Mouse (Mus musculus): ENCODE measurements around the gene Clca3a2. TPM values are rescaled to one million over a fixed set of nuclear protein-coding genes. Genes with fewer than 3 reads are reported as not detected.
"Not testable (repeated sequence)": the region's sequence is repeated elsewhere in the genome, so short reads cannot be mapped to it uniquely, and the experiment has no call there.

Clca3a2 gene
- total and polyA plus RNA-seq, 3 experiments = 0.08 to 1.5 TPM; not detected in 1

GRCm38 (mm10) chr3:144760592-144761309 lies 58.5 kb downstream of the Clca3a2 start, which contains the start of gene Clca3a1 (continued):
- TF ChIP-seq CTCF (IDR thresholded peaks at IDR 0.05 in 2 of 3, conservative IDR thresholded peaks at IDR 0.05 in 1 of 3; ENCODE audit: control insufficient read depth in 1 of 3, insufficient read depth in 1 of 3, low read depth in 2 of 3, low read length in 3 of 3, poor library complexity in 1 of 3, severe bottlenecking in 1 of 3) (no peak), POLR2A (IDR thresholded peaks at IDR 0.05; ENCODE audit: control insufficient read depth in 1 of 2, insufficient read depth in 1 of 2, low read depth in 1 of 2, low read length in 2 of 2, poor library complexity in 1 of 2) (no peak), MXI1 (IDR thresholded peaks at IDR 0.05; ENCODE audit: low read depth, low read length) (no peak; the same call in 1 of the 2 replicates), GABPA (IDR thresholded peaks at IDR 0.05; ENCODE audit: low read depth, low read length) (no peak), GATA1 (IDR thresholded peaks at IDR 0.05; ENCODE audit: low read depth, low read length) (peak; percentile 97), TAL1 (IDR thresholded peaks at IDR 0.05; ENCODE audit: low read length) (peak; percentile 94), MAX (IDR thresholded peaks at IDR 0.05; ENCODE audit: low read length) (no peak), ZKSCAN1 (IDR thresholded peaks at IDR 0.05; ENCODE audit: low read depth, low read length) (no peak)

DNA sequence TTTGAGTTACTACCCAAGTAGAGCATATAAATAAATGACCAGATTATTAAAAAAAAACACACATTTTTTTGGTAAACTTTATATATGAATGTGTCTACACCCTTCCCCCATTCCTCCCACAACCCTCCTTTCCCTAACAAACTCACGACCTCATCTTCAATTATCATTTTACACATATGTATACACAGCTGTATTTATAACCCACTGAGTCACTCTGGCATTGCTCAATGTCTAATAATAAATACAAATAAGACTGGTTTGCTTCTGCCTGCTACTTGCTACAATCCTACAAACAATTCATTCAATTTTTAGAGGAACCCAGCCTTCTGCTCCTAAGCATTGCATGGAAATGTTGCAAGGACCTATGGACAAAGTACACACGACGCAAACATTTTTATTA lies 59.6 kb downstream of the Clca3a2 start:
- Histone ChIP-seq H3K9me3 (replicated peaks; ENCODE audit: insufficient read depth, low read length) (no peaks in the 10 kb centered on the region), H3K36me3 (ENCODE audit: control insufficient read depth in 1 of 2, insufficient read depth in 2 of 2, low read length in 2 of 2) (peaks cover 0 to 8% of the 10 kb centered on the region in 2 experiments; a peak in 2 of 4 replicates), H3K27me3 (ENCODE audit: control insufficient read depth in 1 of 2, insufficient read depth in 2 of 2, low read length in 2 of 2) (no peaks in the 10 kb centered on the region), H3K4me1 (ENCODE audit: control insufficient read depth in 1 of 2, insufficient read depth in 2 of 2, low read length in 2 of 2) (peaks cover 2 to 12% of the 10 kb centered on the region in 2 experiments), H3K9ac (ENCODE audit: control insufficient read depth, low read depth, low read length, poor library complexity, severe bottlenecking) (no peak overlapping the region), H3K4me3 (ENCODE audit: control insufficient read depth in 1 of 2, insufficient read depth in 1 of 2, low read depth in 2 of 2, low read length in 2 of 2) (no peak overlapping the region), H3K27ac (ENCODE audit: control insufficient read depth, low read depth, low read length) (no peak overlapping the region), H3K79me2 (ENCODE audit: control insufficient read depth, insufficient read depth, low read length, poor library complexity) (no peaks in the 10 kb centered on the region)
- TF ChIP-seq CHD1 (IDR thresholded peaks at IDR 0.05; ENCODE audit: low read depth, low read length) (no peak), ETS1 (IDR thresholded peaks at IDR 0.05; ENCODE audit: low read depth, low read length) (peak; percentile 54)
- no peak for DNase-seq (ENCODE audit: low read depth, low spot score)

DNA sequence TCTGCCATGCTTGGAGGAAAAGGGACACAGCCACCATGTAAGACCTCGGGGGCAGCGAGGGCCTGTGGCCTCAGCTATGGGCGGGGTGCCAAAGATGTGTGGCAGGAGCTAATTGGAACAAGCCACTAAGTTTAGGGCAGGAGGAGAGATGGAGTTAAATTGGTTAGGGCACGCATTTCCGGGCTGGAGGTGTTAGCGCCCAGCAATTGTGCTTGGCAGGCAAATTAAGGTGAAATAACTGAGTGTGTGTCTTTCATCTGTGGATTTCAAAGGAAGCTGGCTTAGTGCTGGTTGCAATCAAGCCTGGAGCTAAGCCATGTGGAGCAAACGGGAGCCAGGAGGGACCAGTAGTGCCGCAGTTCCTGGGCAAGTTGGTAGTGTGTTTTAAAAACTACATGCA lies 63.2 kb downstream of the Clca3a2 start:
- not testable (repeated sequence) for H3K79me2 ChIP-seq (ENCODE audit: control insufficient read depth, insufficient read depth, low read length, poor library complexity); H3K9me3 ChIP-seq (replicated peaks; ENCODE audit: insufficient read depth, low read length); DNase-seq (ENCODE audit: low read depth, low spot score); H3K4me3 ChIP-seq (ENCODE audit: control insufficient read depth in 1 of 2, insufficient read depth in 1 of 2, low read depth in 2 of 2, low read length in 2 of 2); H3K36me3 ChIP-seq (ENCODE audit: control insufficient read depth in 1 of 2, insufficient read depth in 2 of 2, low read length in 2 of 2); H3K4me1 ChIP-seq (ENCODE audit: control insufficient read depth in 1 of 2, insufficient read depth in 2 of 2, low read length in 2 of 2); H3K9ac ChIP-seq (ENCODE audit: control insufficient read depth, low read depth, low read length, poor library complexity, severe bottlenecking); H3K27ac ChIP-seq (ENCODE audit: control insufficient read depth, low read depth, low read length); H3K27me3 ChIP-seq (ENCODE audit: control insufficient read depth in 1 of 2, insufficient read depth in 2 of 2, low read length in 2 of 2)

GRCm38 (mm10) chr3:144753120-144753519 lies 66.2 kb downstream of the Clca3a2 start:
- Histone ChIP-seq H3K9me3 (replicated peaks; ENCODE audit: insufficient read depth, low read length) (no peaks in the 10 kb centered on the region), H3K79me2 (ENCODE audit: control insufficient read depth, insufficient read depth, low read length, poor library complexity) (no peaks in the 10 kb centered on the region), H3K4me1 (ENCODE audit: control insufficient read depth in 1 of 2, insufficient read depth in 2 of 2, low read length in 2 of 2) (peaks cover 0 to 3% of the 10 kb centered on the region in 2 experiments), H3K4me3 (ENCODE audit: control insufficient read depth in 1 of 2, insufficient read depth in 1 of 2, low read depth in 2 of 2, low read length in 2 of 2) (no peak overlapping the region), H3K27me3 (ENCODE audit: control insufficient read depth in 1 of 2, insufficient read depth in 2 of 2, low read length in 2 of 2) (no peaks in the 10 kb centered on the region), H3K36me3 (ENCODE audit: control insufficient read depth in 1 of 2, insufficient read depth in 2 of 2, low read length in 2 of 2) (peaks cover 0 to 2% of the 10 kb centered on the region in 2 experiments; a peak in 1 of 4 replicates), H3K27ac (ENCODE audit: control insufficient read depth, low read depth, low read length) (no peak overlapping the region), H3K9ac (ENCODE audit: control insufficient read depth, low read depth, low read length, poor library complexity, severe bottlenecking) (no peak overlapping the region)
- TF ChIP-seq ZC3H11A (IDR thresholded peaks at IDR 0.05; ENCODE audit: low read depth, low read length) (0 out of 2 replicates have a peak, but pooled peaks have one; percentile 5), UBTF (IDR thresholded peaks at IDR 0.05; ENCODE audit: borderline replicate concordance, insufficient read depth, low read depth, low read length) (no peak), POLR2A (IDR thresholded peaks at IDR 0.05; ENCODE audit: control insufficient read depth in 1 of 2, insufficient read depth in 1 of 2, low read depth in 1 of 2, low read length in 2 of 2, poor library complexity in 1 of 2) (no peak), SMC3 (IDR thresholded peaks at IDR 0.05; ENCODE audit: low read depth, low read length) (peak; percentile 42), CTCF (IDR thresholded peaks at IDR 0.05 in 2 of 3, conservative IDR thresholded peaks at IDR 0.05 in 1 of 3; ENCODE audit: control insufficient read depth in 1 of 3, insufficient read depth in 1 of 3, low read depth in 2 of 3, low read length in 3 of 3, poor library complexity in 1 of 3, severe bottlenecking in 1 of 3) (peak; percentile 60 to 82 (median 75))
- DNase-seq (ENCODE audit: low read depth, low spot score) = peak; percentile 58
